Mouse (Mus musculus) ES-Bruce4 (cell line): ENCODE data around the gene Gm8257. TPM values are rescaled to one million over a fixed set of nuclear protein-coding genes. Genes with fewer than 3 reads are reported as not detected.
"Not testable (repeated sequence)": the region's sequence is repeated elsewhere in the genome, so short reads cannot be mapped to it uniquely, and the experiment has no call there.

ENCODE experiments used
- H3K27ac ChIP-seq: 2 replicates; pipeline ENCODE4 v1.5.1; 2012; ENCODE audit warnings: low read length, inconsistent platforms; ENCODE audit not compliant: insufficient read depth
- H3K27me3 ChIP-seq: 2 replicates; pipeline ENCODE4 v1.6.1; 2012; ENCODE audit warnings: mild to moderate bottlenecking, low read length, inconsistent platforms; ENCODE audit not compliant: control insufficient read depth, poor library complexity, insufficient read depth, severe bottlenecking
- H3K36me3 ChIP-seq: 2 replicates; pipeline ENCODE4 v1.6.1; 2012; ENCODE audit warnings: inconsistent platforms, mild to moderate bottlenecking, low read length, moderate library complexity; ENCODE audit not compliant: control insufficient read depth, poor library complexity, insufficient read depth, severe bottlenecking
- H3K4me1 ChIP-seq: one replicate; pipeline ENCODE4 v1.8.1; 2011; ENCODE audit warnings: low read length; ENCODE audit not compliant: control insufficient read depth, insufficient read depth
- H3K4me3 ChIP-seq: 2 replicates; pipeline ENCODE4 v1.5.1; 2011; ENCODE audit warnings: low read depth, mild to moderate bottlenecking, low read length
- H3K9ac ChIP-seq: 2 replicates; pipeline ENCODE4 v1.6.1; 2012; ENCODE audit warnings: low read depth, mild to moderate bottlenecking, inconsistent platforms; ENCODE audit not compliant: poor library complexity, severe bottlenecking
- H3K9me3 ChIP-seq: replicated peaks from 2 replicates; pipeline ENCODE4 v1.6.1; 2012; ENCODE audit warnings: mild to moderate bottlenecking, low read length, inconsistent platforms; ENCODE audit not compliant: control insufficient read depth, poor library complexity, insufficient read depth, severe bottlenecking
- CTCF ChIP-seq: IDR thresholded peaks from one replicate; pipeline ENCODE4 v1.8.1; 2011; ENCODE audit warnings: low read depth, low read length
- EP300 ChIP-seq: IDR thresholded peaks from 2 replicates; pipeline ENCODE4 v1.6.1; 2011; ENCODE audit warnings: low read depth, low read length; ENCODE audit not compliant: insufficient read depth
- POLR2A ChIP-seq: IDR thresholded peaks from one replicate; pipeline ENCODE4 v1.8.1; 2011; ENCODE audit warnings: low read length; ENCODE audit not compliant: insufficient read depth
- polyA plus RNA-seq: library from polyadenylated mRNA; stranded (reverse); fragments of >200 nt; gene quantifications from 2 replicates; pipeline ENCODE4 v1.2.4, GENCODE M21; 2011; ENCODE audit warnings: low read depth; ENCODE audit not compliant: missing spikeins, insufficient read depth, insufficient read length

Gene Gm8257
- not detected in 2 replicates for polyA plus RNA-seq

- H3K36me3 ChIP-seq, H3K9ac ChIP-seq, H3K9me3 ChIP-seq, H3K4me1 ChIP-seq, H3K27ac ChIP-seq, H3K4me3 ChIP-seq, H3K27me3 ChIP-seq: not testable (repeated sequence)
Measured at GRCm38 (mm10) chr14:44706356-44706755, at the start of gene Gm8257. Gm8257 (minus strand) TSS chr14:44706456.

- no peak within 1 kb of the TSS for H3K9ac ChIP-seq
- H3K9me3 ChIP-seq: no peaks in the 10 kb centered on the region; the same call in 1 of the 2 replicates
- H3K4me3 ChIP-seq: no peak within 1 kb of the TSS
- no peak for TF ChIP-seq POLR2A
- TF ChIP-seq EP300: no peak
- no peak for TF ChIP-seq CTCF
- H3K27ac ChIP-seq: no peak within 1 kb of the TSS
- H3K27me3 ChIP-seq: no peaks in the 10 kb centered on the region
- H3K4me1 ChIP-seq: no peaks in the 10 kb centered on the region
- H3K36me3 ChIP-seq: no peaks in the 10 kb centered on the region
Measured at GRCm38 (mm10) chr14:44750240-44750639, 44.0 kb upstream of the Gm8257 start, which contains the start of gene Gm8267. Gm8267 (minus strand) TSS chr14:44750340.

- H3K27me3 ChIP-seq, H3K4me3 ChIP-seq, H3K4me1 ChIP-seq, H3K27ac ChIP-seq, H3K36me3 ChIP-seq, H3K9me3 ChIP-seq, H3K9ac ChIP-seq: not testable (repeated sequence)
Measured at GRCm38 (mm10) chr14:44742789-44743188, 36.5 kb upstream of the Gm8257 start.

GRCm38 (mm10) chr14:44730711-44731110, 24.5 kb upstream of the Gm8257 start:
- H3K9me3 ChIP-seq: not testable (repeated sequence)

GRCm38 (mm10) chr14:44627737-44628136, 78.5 kb downstream of the Gm8257 start, which contains the start of gene Gm5624:
Gm5624 (minus strand) TSS chr14:44627938.
- not testable (repeated sequence) for H3K27me3 ChIP-seq, H3K9me3 ChIP-seq, H3K27ac ChIP-seq, H3K4me1 ChIP-seq, H3K4me3 ChIP-seq, H3K36me3 ChIP-seq, H3K9ac ChIP-seq

More at GRCm38 (mm10) chr14:44730711-44731110, 24.5 kb upstream of the Gm8257 start:
- not testable (repeated sequence) for H3K27ac ChIP-seq, H3K4me1 ChIP-seq, H3K27me3 ChIP-seq, H3K4me3 ChIP-seq, H3K36me3 ChIP-seq, H3K9ac ChIP-seq

Other genes starting within 250 kb of the Gm8257 start
- not detected in 2 replicates for gene BC061237, start 214.0 kb downstream of the Gm8257 start, polyA plus RNA-seq
- not detected in 2 replicates for gene Gm17093, start 188.2 kb downstream of the Gm8257 start, polyA plus RNA-seq
- gene Gm8247, start 123.3 kb downstream of the Gm8257 start, polyA plus RNA-seq: not detected in 2 replicates
- not detected in 2 replicates for gene Gm5624, start 78.5 kb downstream of the Gm8257 start, polyA plus RNA-seq
- not detected in 2 replicates for gene Gm8267, start 43.9 kb upstream of the Gm8257 start, polyA plus RNA-seq
- gene Ptgdr, start 152.9 kb upstream of the Gm8257 start, polyA plus RNA-seq: not detected in 2 replicates